Mouse (Mus musculus) lung, adult 2 months (tissue): Measurements from ENCODE around the gene Mrnip.

Experiments used
- CTCF ChIP-seq: fragments of 200-500 bp; IDR thresholded peaks from 2 replicates; pipeline ENCODE4 v1.5.1; 2011; ENCODE audit warnings: mild to moderate bottlenecking, low read length, control low read depth; ENCODE audit not compliant: insufficient read depth
- POLR2A ChIP-seq: fragments of 200-500 bp; IDR thresholded peaks from 2 replicates; pipeline ENCODE4 v1.6.1; 2011; ENCODE audit warnings: low read depth, mild to moderate bottlenecking, control low read depth, low read length, borderline replicate concordance; ENCODE audit errors: extremely low read depth

DNA sequence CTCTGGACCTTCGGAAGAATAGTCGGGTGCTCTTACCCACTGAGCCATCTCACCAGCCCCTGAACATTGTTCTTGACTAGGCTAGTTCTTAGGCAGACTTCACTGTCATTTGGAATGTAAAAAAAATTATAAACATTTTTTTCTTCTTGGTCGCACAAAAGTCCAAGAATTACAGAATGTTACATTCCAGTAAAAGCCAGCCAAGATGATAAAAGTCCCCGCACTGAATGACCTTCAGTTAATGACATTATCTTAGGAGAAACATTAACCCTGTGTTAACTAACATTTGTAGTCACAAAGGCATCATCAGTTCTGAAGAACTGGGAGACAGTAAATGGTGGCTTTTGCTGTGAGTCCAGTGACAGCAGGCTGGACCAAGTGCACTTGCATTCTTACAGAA, 16.1 kb downstream of the Mrnip start:
- TF ChIP-seq POLR2A (no peak), CTCF (no peak)
